Mouse (Mus musculus) testis, adult 2 months (tissue): ENCODE measurements around the gene Mlycd. TPM values are rescaled to one million over a fixed set of nuclear protein-coding genes. Genes with fewer than 3 reads are reported as not detected.
A peak's percentile ranks its signal among the peaks of the same experiment; 100 is the strongest.

Experiments
- H3K27ac ChIP-seq: fragments of 200-500 bp; 2 replicates; pipeline ENCODE4 v1.5.1; 2012; ENCODE audit warnings: low read depth, low read length; ENCODE audit not compliant: control insufficient read depth, insufficient read depth
- H3K27me3 ChIP-seq: fragments of 200-500 bp; 2 replicates; pipeline ENCODE4 v1.6.1; 2012; ENCODE audit warnings: mild to moderate bottlenecking, low read length, moderate library complexity; ENCODE audit not compliant: control insufficient read depth, insufficient read depth
- H3K36me3 ChIP-seq: fragments of 200-500 bp; 2 replicates; pipeline ENCODE4 v1.6.1; 2012; ENCODE audit warnings: mild to moderate bottlenecking, low read length; ENCODE audit not compliant: control insufficient read depth, insufficient read depth
- H3K4me1 ChIP-seq: fragments of 200-500 bp; 2 replicates; pipeline ENCODE4 v1.6.1; 2012; ENCODE audit warnings: low read length; ENCODE audit not compliant: control insufficient read depth, insufficient read depth
- H3K4me3 ChIP-seq: fragments of 200-500 bp; 2 replicates; pipeline ENCODE4 v1.5.1; 2012; ENCODE audit warnings: low read depth, mild to moderate bottlenecking, low read length, moderate library complexity, mixed read lengths; ENCODE audit not compliant: control insufficient read depth
- CTCF ChIP-seq: fragments of 200-500 bp; IDR thresholded peaks from 2 replicates; pipeline ENCODE4 v1.5.1; 2012; ENCODE audit warnings: low read depth, mild to moderate bottlenecking, inconsistent platforms, low read length, moderate library complexity; ENCODE audit not compliant: control insufficient read depth, insufficient read depth, insufficient replicate concordance
- POLR2A ChIP-seq: fragments of 200-500 bp; IDR thresholded peaks from 2 replicates; pipeline ENCODE4 v1.6.1; 2012; ENCODE audit warnings: low read depth, mild to moderate bottlenecking, inconsistent platforms, low read length, moderate library complexity; ENCODE audit not compliant: control insufficient read depth
- polyA plus RNA-seq: library from polyadenylated mRNA; depleted of rRNA; stranded (reverse); fragments of >200 nt; gene quantifications from 2 replicates; pipeline ENCODE4 v1.2.3, GENCODE M21; 2012

Gene Mlycd
- polyA plus RNA-seq, 1 experiment = 5.3 TPM

GRCm38 (mm10) chr8:119434569-119434968, 39.9 kb downstream of the Mlycd start:
- Histone ChIP-seq H3K27me3 (no peaks in the 10 kb centered on the region), H3K4me3 (no peak overlapping the region), H3K27ac (no peak overlapping the region), H3K36me3 (no peaks in the 10 kb centered on the region), H3K4me1 (peaks cover 3% of the 10 kb centered on the region)
- TF ChIP-seq POLR2A = no peak
- no peak for TF ChIP-seq CTCF

GRCm38 (mm10) chr8:119435527-119435926, 40.8 kb downstream of the Mlycd start:
- TF ChIP-seq CTCF (no peak), POLR2A (no peak)

GRCm38 (mm10) chr8:119436331-119436730, 41.7 kb downstream of the Mlycd start:
- no peaks in the 10 kb centered on the region for H3K27me3 ChIP-seq
- H3K36me3 ChIP-seq = no peaks in the 10 kb centered on the region
- no peak overlapping the region for H3K4me3 ChIP-seq
- no peak for TF ChIP-seq POLR2A
- TF ChIP-seq CTCF = no peak
- H3K27ac ChIP-seq = peak overlapping the region; percentile 45
- H3K4me1 ChIP-seq = peaks cover 7% of the 10 kb centered on the region

More at GRCm38 (mm10) chr8:119435527-119435926, 40.8 kb downstream of the Mlycd start:
- Histone ChIP-seq H3K4me3 (no peak overlapping the region), H3K27me3 (no peaks in the 10 kb centered on the region), H3K36me3 (no peaks in the 10 kb centered on the region), H3K4me1 (peaks cover 3% of the 10 kb centered on the region), H3K27ac (no peak overlapping the region)

GRCm38 (mm10) chr8:119436933-119437332, 42.3 kb downstream of the Mlycd start:
- Histone ChIP-seq H3K36me3 (no peaks in the 10 kb centered on the region), H3K4me1 (peaks cover 8% of the 10 kb centered on the region), H3K27ac (peak overlapping the region; percentile 45), H3K27me3 (no peaks in the 10 kb centered on the region), H3K4me3 (peak overlapping the region; percentile 66)
- TF ChIP-seq POLR2A (peak; percentile 82), CTCF (no peak)

- TF ChIP-seq POLR2A = no peak
- no peak for TF ChIP-seq CTCF
- no peaks in the 10 kb centered on the region for H3K27me3 ChIP-seq
- peak overlapping the region; percentile 44 for H3K27ac ChIP-seq
- no peaks in the 10 kb centered on the region for H3K36me3 ChIP-seq
- peaks cover 8% of the 10 kb centered on the region for H3K4me1 ChIP-seq
- peak overlapping the region; percentile 66 for H3K4me3 ChIP-seq
Measured at GRCm38 (mm10) chr8:119437506-119437905, 42.8 kb downstream of the Mlycd start.

- no peaks in the 10 kb centered on the region for H3K36me3 ChIP-seq
- H3K4me3 ChIP-seq = peak overlapping the region; percentile 5; the same call in 1 of the 2 replicates
- H3K27me3 ChIP-seq = no peaks in the 10 kb centered on the region
- H3K27ac ChIP-seq = no peak overlapping the region
- peaks cover 8% of the 10 kb centered on the region for H3K4me1 ChIP-seq
- no peak for TF ChIP-seq POLR2A
Measured at GRCm38 (mm10) chr8:119438876-119439275, 44.2 kb downstream of the Mlycd start.

- Histone ChIP-seq H3K36me3 (no peaks in the 10 kb centered on the region), H3K27ac (no peak overlapping the region), H3K4me3 (peak overlapping the region; percentile 5; the same call in 1 of the 2 replicates), H3K4me1 (peaks cover 8% of the 10 kb centered on the region), H3K27me3 (no peaks in the 10 kb centered on the region)
- TF ChIP-seq CTCF (no peak), POLR2A (no peak)
Measured at GRCm38 (mm10) chr8:119439424-119439823, 44.7 kb downstream of the Mlycd start.

GRCm38 (mm10) chr8:119439893-119440249, 45.2 kb downstream of the Mlycd start:
- Histone ChIP-seq H3K4me3 (no peak overlapping the region), H3K27ac (peak overlapping the region; percentile 0; the same call in 1 of the 2 replicates), H3K36me3 (no peaks in the 10 kb centered on the region), H3K4me1 (peaks cover 8% of the 10 kb centered on the region), H3K27me3 (no peaks in the 10 kb centered on the region)
- TF ChIP-seq POLR2A = no peak
- no peak for TF ChIP-seq CTCF
